Mouse (Mus musculus) liver, embryonic 14.5 days (tissue): Measurements from ENCODE around the gene Pax3. TPM values are rescaled to one million over a fixed set of nuclear protein-coding genes. Genes with fewer than 3 reads are reported as not detected.

Experiments
- ATAC-seq: fragments of 200-750 bp; cut with Nextera tagmentation; 2 replicates; pipeline ENCODE4 v1.8.0; 2017; ENCODE audit warnings: moderate number of reproducible peaks, mild to moderate bottlenecking, moderate library complexity; ENCODE audit not compliant: insufficient read depth
- DNase-seq, 3 experiments: peaks; one replicate each; pipeline ENCODE4 v3.0.0-alpha.2; 2012 to 2013; ENCODE audit warnings: low read depth in 3 of 3, low spot score in 3 of 3
- H3K27ac ChIP-seq: fragments of 300-500 bp; sonication (generic); 2 replicates; pipeline ENCODE4 v1.5.1; 2014; ENCODE audit warnings: moderate library complexity, mild to moderate bottlenecking, control low read depth, inconsistent platforms
- H3K27me3 ChIP-seq: fragments of 300-500 bp; sonication (generic); 2 replicates; pipeline ENCODE4 v1.6.1; 2014; ENCODE audit warnings: mild to moderate bottlenecking, low read length, moderate library complexity; ENCODE audit not compliant: control insufficient read depth, insufficient read depth
- H3K36me3 ChIP-seq: fragments of 300-500 bp; sonication (generic); replicated peaks from 2 replicates; pipeline ENCODE4 v1.6.1; 2014; ENCODE audit warnings: low read depth; ENCODE audit not compliant: control insufficient read depth, insufficient read depth
- H3K4me1 ChIP-seq, 2 experiments: fragments of 200-500 bp in 1 of 2; fragments of 300-500 bp in 1 of 2; sonication (generic) in 1 of 2; replicated peaks; 2 replicates each; pipeline ENCODE4 v1.6.1; 2012 to 2014; ENCODE audit warnings: antibody characterized with exemption in 1 of 2, inconsistent platforms in 1 of 2, low read length in 1 of 2; ENCODE audit not compliant: control insufficient read depth in 2 of 2, insufficient read depth in 2 of 2
- H3K4me2 ChIP-seq: fragments of 300-500 bp; sonication (generic); 2 replicates; pipeline ENCODE4 v1.6.1; 2014; ENCODE audit warnings: low read depth, mild to moderate bottlenecking, control low read depth, moderate library complexity
- H3K4me3 ChIP-seq, 2 experiments: fragments of 200-500 bp in 1 of 2; fragments of 300-500 bp in 1 of 2; sonication (generic) in 1 of 2; 2 replicates each; pipeline ENCODE4 v1.5.1; 2012 to 2014; ENCODE audit warnings: low read depth in 2 of 2, low read length in 2 of 2, mild to moderate bottlenecking in 2 of 2, control low read depth in 1 of 2, inconsistent platforms in 1 of 2, moderate library complexity in 1 of 2; ENCODE audit not compliant: insufficient read depth in 1 of 2
- H3K9ac ChIP-seq: fragments of 300-500 bp; sonication (generic); replicated peaks from 2 replicates; pipeline ENCODE4 v1.6.1; 2014; ENCODE audit warnings: mild to moderate bottlenecking, control low read depth, moderate library complexity
- H3K9me3 ChIP-seq: fragments of 300-500 bp; sonication (generic); 2 replicates; pipeline ENCODE4 v1.6.1; 2016; ENCODE audit warnings: low read length, mixed read lengths; ENCODE audit not compliant: control insufficient read depth
- CTCF ChIP-seq: IDR thresholded peaks from 2 replicates; pipeline ENCODE4 v1.5.1; 2016; ENCODE audit warnings: antibody characterized with exemption, low read depth, control low read depth
- EP300 ChIP-seq: IDR thresholded peaks from 2 replicates; pipeline ENCODE4 v1.6.1; 2016; ENCODE audit warnings: antibody characterized with exemption, low read depth
- WGBS: fragments of 180-500 bp; shearing (Covaris S2); extraction: QIAGEN DNeasy Blood & Tissue Kit; methylation state at CpG from one replicate; pipeline ENCODE4 v1.1.7; 2014; ENCODE audit not compliant: insufficient replicate concordance; 5-methylcytosine and 5-hydroxymethylcytosine counted together
- polyA plus RNA-seq, 2 experiments: library from polyadenylated mRNA; depleted of rRNA in 1 of 2; stranded (reverse) in 1 of 2; unstranded in 1 of 2; fragments of >200 nt; fragmentation: Nextera tagmentation in 1 of 2; extraction: Ambion mirVana in 1 of 2; gene quantifications; 2 replicates each; pipeline versions ENCODE4 v1.2.1 to v1.2.3; 2012 to 2014

The Pax3 gene
- polyA plus RNA-seq, 2 experiments = not detected

GRCm38 (mm10) chr1:78119899-78120560 lies 76.9 kb downstream of the Pax3 start:
- no peaks in the 10 kb centered on the region for H3K27me3 ChIP-seq
- no peaks in the 10 kb centered on the region for H3K9me3 ChIP-seq
- DNase-seq = no peak
- TF ChIP-seq EP300 (no peak), CTCF (no peak)
- no peak for ATAC-seq
- H3K36me3 ChIP-seq = no peaks in the 10 kb centered on the region
- no peak overlapping the region for H3K4me3 ChIP-seq
- no peak overlapping the region for H3K27ac ChIP-seq
- H3K4me1 ChIP-seq = no peaks in the 10 kb centered on the region
- H3K4me2 ChIP-seq = no peak overlapping the region
- 19% methylated on average over 10 of the region's 10 CpGs for WGBS
- no peak overlapping the region for H3K9ac ChIP-seq

GRCm38 (mm10) chr1:78116046-78116445 lies 80.9 kb downstream of the Pax3 start:
- Histone ChIP-seq H3K4me3 (no peak overlapping the region), H3K27me3 (no peaks in the 10 kb centered on the region), H3K27ac (no peak overlapping the region), H3K9me3 (no peaks in the 10 kb centered on the region), H3K36me3 (no peaks in the 10 kb centered on the region), H3K9ac (no peak overlapping the region), H3K4me1 (no peaks in the 10 kb centered on the region), H3K4me2 (no peak overlapping the region)
- 60% methylated on average over 3 of the region's 3 CpGs for WGBS
- no peak for DNase-seq
- TF ChIP-seq CTCF = no peak
- TF ChIP-seq EP300 = no peak
- no peak for ATAC-seq

DNA sequence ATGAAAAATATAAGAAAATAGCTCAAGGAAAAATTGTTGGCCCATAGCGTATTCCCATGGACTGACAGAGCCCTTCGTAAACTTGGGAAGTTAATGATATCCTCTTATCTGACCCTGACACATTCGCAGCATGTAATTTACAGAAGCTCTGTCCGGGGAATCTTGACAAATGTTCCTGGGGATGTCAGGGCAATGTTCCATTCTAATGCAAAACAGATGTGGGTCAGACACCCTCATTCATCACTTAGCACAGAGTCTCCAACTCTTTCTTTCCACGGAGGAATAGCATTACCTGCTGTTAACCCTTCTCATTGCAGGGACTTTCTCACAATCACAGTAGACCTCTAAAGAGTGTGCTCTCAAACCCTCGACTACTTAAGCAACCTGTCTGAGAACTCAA lies 86.6 kb downstream of the Pax3 start:
- no peak overlapping the region for H3K4me2 ChIP-seq
- H3K36me3 ChIP-seq = no peaks in the 10 kb centered on the region
- H3K27ac ChIP-seq = no peak overlapping the region
- no peak overlapping the region for H3K9ac ChIP-seq
- H3K4me3 ChIP-seq = no peak overlapping the region
- no peaks in the 10 kb centered on the region for H3K4me1 ChIP-seq
- H3K27me3 ChIP-seq = no peaks in the 10 kb centered on the region
- H3K9me3 ChIP-seq = no peaks in the 10 kb centered on the region
- TF ChIP-seq CTCF (no peak), EP300 (no peak)
- DNase-seq = no peak
- no peak for ATAC-seq
- whole genome bisulfite sequencing = 41% methylated on average over 6 of the region's 6 CpGs

DNA sequence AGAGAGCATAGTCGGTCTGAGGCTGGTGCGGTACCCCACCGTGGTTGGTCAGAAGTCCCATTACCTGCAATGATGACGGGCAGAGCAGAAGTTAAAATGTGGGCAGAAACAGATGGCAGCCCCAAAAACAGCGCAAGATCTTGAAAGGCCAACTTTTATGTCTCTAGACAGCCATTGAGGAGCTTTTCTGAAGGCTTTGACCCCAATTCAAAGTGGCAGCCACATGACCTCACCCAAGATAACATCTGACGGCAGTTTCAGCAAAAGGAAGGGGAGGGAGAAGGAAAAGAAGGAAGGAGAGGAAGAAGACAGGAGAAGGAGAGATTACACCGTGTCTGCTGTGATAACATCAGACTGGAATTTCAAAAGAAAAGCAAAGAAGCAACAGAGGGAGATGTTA lies 93.4 kb downstream of the Pax3 start:
- Histone ChIP-seq H3K4me3 (no peak overlapping the region), H3K27me3 (no peaks in the 10 kb centered on the region), H3K4me1 (no peaks in the 10 kb centered on the region), H3K9ac (no peak overlapping the region), H3K27ac (no peak overlapping the region), H3K4me2 (no peak overlapping the region), H3K9me3 (no peaks in the 10 kb centered on the region), H3K36me3 (no peaks in the 10 kb centered on the region)
- TF ChIP-seq EP300 (no peak), CTCF (no peak)
- DNase-seq (no peak), ATAC-seq (no peak)
- WGBS = 33% methylated on average over 7 of the region's 7 CpGs

GRCm38 (mm10) chr1:78093619-78094018 lies 103.3 kb downstream of the Pax3 start:
- Histone ChIP-seq H3K27ac (no peak overlapping the region), H3K9ac (no peak overlapping the region), H3K4me3 (no peak overlapping the region), H3K4me2 (no peak overlapping the region), H3K9me3 (no peaks in the 10 kb centered on the region), H3K4me1 (no peaks in the 10 kb centered on the region), H3K36me3 (no peaks in the 10 kb centered on the region), H3K27me3 (no peaks in the 10 kb centered on the region)
- WGBS = 77% methylated on average over 4 of the region's 4 CpGs
- TF ChIP-seq EP300 (no peak), CTCF (no peak)
- no peak for ATAC-seq
- DNase-seq = no peak
